ENCODE assay signal across 8 mouse cellular contexts in genomic region chr8:70838654-70839407, GRCm38 (mm10). TPM values are rescaled to one million over a fixed set of nuclear protein-coding genes. Genes with fewer than 3 reads are reported as not detected.
DNase-seq lines count a peak whose midpoint lies in the region; ATAC-seq and TF ChIP-seq lines count a peak whose summit lies in the region.

No protein-coding gene starts in this region.

- H3K27me3 ChIP-seq in forebrain, embryonic 16.5 days (replicated peaks; ENCODE audit: control insufficient read depth, insufficient read depth, low read length): no peaks in the 10 kb centered on the region
- H3K27me3 ChIP-seq in limb, embryonic 15.5 days: no peaks in the 10 kb centered on the region
- H3K27me3 ChIP-seq in neural tube, embryonic 11.5 days (ENCODE audit: control insufficient read depth, insufficient read depth, low read length): no peaks in the 10 kb centered on the region

- 1% methylated on average over 66 of the region's 66 CpGs for WGBS in lung, adult 2 months
- WGBS in forebrain, embryonic 16.5 days: 2% methylated on average over 66 of the region's 66 CpGs
- WGBS in limb, embryonic 15.5 days: 2% methylated on average over 66 of the region's 66 CpGs
- 3% methylated on average over 66 of the region's 66 CpGs for WGBS in neural tube, embryonic 11.5 days

- no peaks in the 10 kb centered on the region for H3K36me3 ChIP-seq in forebrain, embryonic 16.5 days (ENCODE audit: control insufficient read depth, insufficient read depth)
- H3K36me3 ChIP-seq in limb, embryonic 15.5 days: peaks cover 21% of the 10 kb centered on the region
- peaks cover 4% of the 10 kb centered on the region; the same call in 1 of the 2 replicates for H3K36me3 ChIP-seq in neural tube, embryonic 11.5 days (ENCODE audit: control insufficient read depth, insufficient read depth, low read length)

- peak overlapping the region; percentile 93 for H3K4me3 ChIP-seq in lung, adult 2 months (replicated peaks; ENCODE audit: extremely low read depth, low read depth, low read length)
- peak overlapping the region; percentile 65 for H3K4me3 ChIP-seq in forebrain, embryonic 16.5 days (replicated peaks; ENCODE audit: low read length)
- peak overlapping the region; percentile 68 for H3K4me3 ChIP-seq in limb, embryonic 15.5 days
- H3K4me3 ChIP-seq in neural tube, embryonic 11.5 days (ENCODE audit: low read depth, low read length): peak overlapping the region; percentile 65

- DNase-seq in lung, adult 2 months: peak; percentile 36
- DNase-seq in lung, postnatal 25 days (ENCODE audit: low spot score): no peak
- DNase-seq in brain, adult 2 months (ENCODE audit: low read depth, low spot score): peak; percentile 79
- DNase-seq in neural tube, embryonic 11.5 days (ENCODE audit: low spot score): no peak
- DNase-seq in adrenal gland, adult (ENCODE audit: inconsistent age in 2 of 2, low spot score in 1 of 2): no peak
- DNase-seq in left cerebral cortex, postnatal 25 days (ENCODE audit: low spot score in 2 of 2): no peak

- no peak for TF ChIP-seq POLR2A in lung, adult 2 months (IDR thresholded peaks at IDR 0.05; ENCODE audit: borderline replicate concordance, extremely low read depth, low read depth, low read length)

- intact Hi-C loops in left cerebral cortex, postnatal 25 days (cut with DNase I): loop anchor here (2.0 kb wide), 1 partner anchor 34 kb away; the partner anchor contains the start of gene Mast3

- 0 out of 2 replicates have a peak, but pooled peaks cover 4% of the 10 kb centered on the region for H3K4me1 ChIP-seq in lung, adult 2 months (ENCODE audit: control insufficient read depth, insufficient read depth, low read length)
- H3K4me1 ChIP-seq in forebrain, embryonic 16.5 days (replicated peaks; ENCODE audit: control insufficient read depth, insufficient read depth, low read length): peaks cover 11% of the 10 kb centered on the region
- H3K4me1 ChIP-seq in limb, embryonic 15.5 days: peaks cover 20% of the 10 kb centered on the region
- H3K4me1 ChIP-seq in neural tube, embryonic 11.5 days (ENCODE audit: control insufficient read depth, insufficient read depth, low read length): 0 out of 2 replicates have a peak, but pooled peaks cover 4% of the 10 kb centered on the region

- no peak for TF ChIP-seq CTCF in lung, adult 2 months (IDR thresholded peaks at IDR 0.05; ENCODE audit: insufficient read depth, low read length)

- H3K27ac ChIP-seq in forebrain, embryonic 16.5 days (ENCODE audit: low read length): peak overlapping the region; percentile 93
- H3K27ac ChIP-seq in limb, embryonic 15.5 days: peak overlapping the region; percentile 93
- peak overlapping the region; percentile 83 for H3K27ac ChIP-seq in neural tube, embryonic 11.5 days (ENCODE audit: low read depth, low read length)

- H3K4me2 ChIP-seq in forebrain, embryonic 16.5 days (ENCODE audit: low read length): peak overlapping the region; percentile 75
- peak overlapping the region; percentile 88 for H3K4me2 ChIP-seq in limb, embryonic 15.5 days
- peak overlapping the region; percentile 89 for H3K4me2 ChIP-seq in neural tube, embryonic 11.5 days (ENCODE audit: low read depth)

- H3K9ac ChIP-seq in forebrain, embryonic 16.5 days (replicated peaks; ENCODE audit: low read depth, low read length): peak overlapping the region; percentile 74
- H3K9ac ChIP-seq in limb, embryonic 15.5 days: peak overlapping the region; percentile 70
- peak overlapping the region; percentile 79 for H3K9ac ChIP-seq in neural tube, embryonic 11.5 days (ENCODE audit: low read length)

- peak; percentile 53 for ATAC-seq in forebrain, embryonic 16.5 days
- ATAC-seq in limb, embryonic 15.5 days (ENCODE audit: insufficient number of reproducible peaks, low FRiP score, low TSS enrichment, low read depth): peak; percentile 33; the same call in 1 of the 2 replicates
- ATAC-seq in neural tube, embryonic 11.5 days (ENCODE audit: insufficient read depth, low FRiP score, low TSS enrichment): peak; percentile 16

- H3K9me3 ChIP-seq in forebrain, embryonic 16.5 days (ENCODE audit: control insufficient read depth, low read length): no peaks in the 10 kb centered on the region
- no peaks in the 10 kb centered on the region for H3K9me3 ChIP-seq in limb, embryonic 15.5 days
- no peaks in the 10 kb centered on the region for H3K9me3 ChIP-seq in neural tube, embryonic 11.5 days (ENCODE audit: control insufficient read depth, low read length)

RNA-seq across cellular contexts. Expression of gene Arrdc2, which starts 0.7 kb away (rescaled TPM):
- polyA plus RNA-seq in lung, adult 2 months (2012; rRNA removed): 50.3 and 78.3 TPM in 2 replicates
- 7.4 and 8.3 TPM in 2 replicates for polyA plus RNA-seq in forebrain, embryonic 16.5 days (2015; fragmentation: Nextera tagmentation; extraction: Ambion mirVana)
- 6.7 and 8.8 TPM in 2 replicates for polyA plus RNA-seq in limb, embryonic 15.5 days (2015; fragmentation: Nextera tagmentation; extraction: Ambion mirVana)
- polyA plus RNA-seq in neural tube, embryonic 11.5 days (2014; fragmentation: Nextera tagmentation; extraction: Ambion mirVana): 8.8 and 10.2 TPM in 2 replicates
- 10 to 100 TPM in 1 of 2 experiments, 1 to 10 TPM in 1; 9.5 to 12.2 TPM for total RNA-seq in left cerebral cortex, postnatal 25 days (2021)

RNA-seq across cellular contexts. Expression of gene Kcnn1, which starts 24.2 kb away (rescaled TPM):
- polyA plus RNA-seq in lung, adult 2 months (2012; rRNA removed): 3.4 and 5.0 TPM in 2 replicates
- 11.2 and 13.4 TPM in 2 replicates for polyA plus RNA-seq in forebrain, embryonic 16.5 days (2015; fragmentation: Nextera tagmentation; extraction: Ambion mirVana)
- 2.3 and 3.1 TPM in 2 replicates for polyA plus RNA-seq in limb, embryonic 15.5 days (2015; fragmentation: Nextera tagmentation; extraction: Ambion mirVana)
- polyA plus RNA-seq in neural tube, embryonic 11.5 days (2014; fragmentation: Nextera tagmentation; extraction: Ambion mirVana): 14.0 and 14.1 TPM in 2 replicates
- 10 to 100 TPM; 19.1 to 20.9 TPM for total RNA-seq in left cerebral cortex, postnatal 25 days (2021)

RNA-seq across cellular contexts. Expression of gene Il12rb1, which starts 30.6 kb away (rescaled TPM):
- 0.86 and 1.5 TPM in 2 replicates for polyA plus RNA-seq in lung, adult 2 months (2012; rRNA removed)
- 0.08 and 0.09 TPM in 2 replicates for polyA plus RNA-seq in forebrain, embryonic 16.5 days (2015; fragmentation: Nextera tagmentation; extraction: Ambion mirVana)
- polyA plus RNA-seq in limb, embryonic 15.5 days (2015; fragmentation: Nextera tagmentation; extraction: Ambion mirVana): 0.13 and 0.35 TPM in 2 replicates
- not detected in 2 replicates for polyA plus RNA-seq in neural tube, embryonic 11.5 days (2014; fragmentation: Nextera tagmentation; extraction: Ambion mirVana)
- under 1 TPM; 0.80 to 0.83 TPM for total RNA-seq in left cerebral cortex, postnatal 25 days (2021)

RNA-seq across cellular contexts. Expression of gene Mast3, which starts 34.0 kb away (rescaled TPM):
- polyA plus RNA-seq in lung, adult 2 months (2012; rRNA removed): 84.2 and 87.0 TPM in 2 replicates
- polyA plus RNA-seq in forebrain, embryonic 16.5 days (2015; fragmentation: Nextera tagmentation; extraction: Ambion mirVana): 22.5 and 30.8 TPM in 2 replicates
- 13.8 and 14.4 TPM in 2 replicates for polyA plus RNA-seq in limb, embryonic 15.5 days (2015; fragmentation: Nextera tagmentation; extraction: Ambion mirVana)
- 10.5 and 14.7 TPM in 2 replicates for polyA plus RNA-seq in neural tube, embryonic 11.5 days (2014; fragmentation: Nextera tagmentation; extraction: Ambion mirVana)
- total RNA-seq in left cerebral cortex, postnatal 25 days (2021): 100 to 1,000 TPM; 298 to 350 TPM

RNA-seq across cellular contexts. Expression of gene Ccdc124, which starts 34.9 kb away (rescaled TPM):
- polyA plus RNA-seq in lung, adult 2 months (2012; rRNA removed): 43.8 and 48.0 TPM in 2 replicates
- 152 and 167 TPM in 2 replicates for polyA plus RNA-seq in forebrain, embryonic 16.5 days (2015; fragmentation: Nextera tagmentation; extraction: Ambion mirVana)
- 95.8 and 101 TPM in 2 replicates for polyA plus RNA-seq in limb, embryonic 15.5 days (2015; fragmentation: Nextera tagmentation; extraction: Ambion mirVana)
- 152 and 155 TPM in 2 replicates for polyA plus RNA-seq in neural tube, embryonic 11.5 days (2014; fragmentation: Nextera tagmentation; extraction: Ambion mirVana)
- 10 to 100 TPM; 88.0 to 95.9 TPM for total RNA-seq in left cerebral cortex, postnatal 25 days (2021)

Comparison
In these comparisons a context has a peak if more than half of its experiments do, and no peak if none do; other contexts are left out.
1. DNase-seq: peak in lung, adult 2 months (single experiment) and brain, adult 2 months (single experiment); none in lung, postnatal 25 days (single experiment), neural tube, embryonic 11.5 days (single experiment), adrenal gland, adult (0 of 2) and left cerebral cortex, postnatal 25 days (0 of 2).
2. Peak in every context shown above with its lines, with median percentiles within 50 percentile points of each other: H3K4me3 ChIP-seq, ATAC-seq, H3K27ac ChIP-seq, H3K4me2 ChIP-seq and H3K9ac ChIP-seq.